Mouse (Mus musculus): Measurements from ENCODE around the gene D630003M21Rik.

D630003M21Rik gene

DNA sequence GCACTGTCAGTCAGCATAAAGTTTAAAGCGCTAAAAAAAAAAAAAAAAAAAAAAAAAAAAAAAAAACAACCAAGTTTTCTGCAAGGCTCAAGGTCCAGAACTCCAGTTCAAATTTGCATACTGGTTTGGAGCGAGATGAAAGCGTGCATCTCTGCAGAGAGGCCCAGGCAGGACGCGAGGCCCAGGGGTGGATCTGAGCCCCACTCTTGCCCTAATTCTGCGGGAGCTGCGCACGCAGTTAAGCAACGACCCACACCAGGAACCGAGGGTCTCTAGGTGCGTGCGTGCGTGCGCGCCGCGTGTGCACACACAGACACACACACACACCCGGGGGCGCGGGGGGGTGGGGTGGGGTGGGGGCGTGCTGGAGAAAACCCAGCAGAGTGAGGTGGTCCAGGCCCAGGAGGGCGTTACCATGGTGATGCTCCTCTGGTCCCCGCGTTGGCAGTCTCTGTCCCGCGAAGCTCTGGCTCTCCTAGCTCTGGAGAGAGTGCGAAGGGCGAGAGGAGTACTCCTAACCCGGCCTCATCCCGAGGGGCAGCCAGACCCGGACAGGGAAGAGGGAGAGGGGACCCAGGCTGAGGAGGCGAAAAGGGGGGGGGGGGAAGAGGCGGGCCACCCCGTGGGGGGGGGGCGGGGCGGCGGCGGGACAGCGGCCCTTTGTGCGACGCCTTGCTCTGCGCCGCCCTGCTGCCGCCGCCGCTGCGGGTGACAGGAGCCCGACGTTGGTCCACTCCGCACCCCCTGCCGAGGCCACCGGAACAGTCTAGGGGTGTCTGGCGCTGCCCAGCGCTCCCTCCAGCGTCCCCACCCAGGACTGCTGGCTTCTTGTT, at the start of gene D630003M21Rik:
D630003M21Rik (minus strand) TSS at position 553 of the 833 bp plus-strand sequence.
- peak; percentile 36 for DNase-seq (ENCODE audit: inconsistent ontology term)

DNA sequence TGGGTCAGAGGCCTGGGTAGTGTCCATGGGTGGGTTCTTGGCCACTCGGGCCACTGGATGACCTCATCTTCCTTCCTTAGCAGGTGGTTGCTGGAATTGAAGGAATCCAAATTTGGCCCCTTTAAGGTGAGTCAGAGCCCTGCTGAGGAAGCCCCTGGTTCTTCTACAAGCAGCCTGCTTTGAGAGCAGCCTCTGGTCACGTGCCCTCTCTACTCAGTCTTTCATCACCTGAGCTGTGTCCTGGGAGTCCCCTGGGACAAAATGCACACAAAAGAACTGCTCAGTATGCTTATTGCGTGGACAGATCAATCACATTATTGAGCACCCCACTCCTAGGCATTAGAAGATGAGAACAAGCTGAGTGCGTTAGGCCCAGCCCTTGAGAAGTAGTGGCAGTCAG, 47.9 kb upstream of the D630003M21Rik start:
- no peak for DNase-seq (ENCODE audit: inconsistent ontology term)

DNA sequence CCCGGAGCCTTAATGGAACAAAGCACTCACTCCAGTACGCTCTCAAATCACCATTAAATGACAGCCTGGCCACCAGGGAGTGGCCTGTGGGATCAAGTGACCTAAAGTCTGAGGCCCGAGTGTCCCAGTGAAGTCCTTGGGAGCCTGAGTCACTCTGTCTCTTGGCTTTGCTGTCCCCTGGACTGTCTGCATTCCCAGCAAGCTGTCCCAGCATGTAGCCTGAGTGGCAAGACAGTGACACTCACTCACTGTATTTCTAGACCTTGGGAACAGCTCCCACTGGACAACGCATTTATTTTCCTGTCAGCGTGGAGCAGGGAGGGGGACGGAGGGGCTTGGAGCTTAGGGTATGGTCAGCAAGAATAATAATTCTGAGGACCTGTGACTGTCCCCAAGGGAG, 47.4 kb upstream of the D630003M21Rik start:
- DNase-seq (ENCODE audit: inconsistent ontology term), result no peak

DNA sequence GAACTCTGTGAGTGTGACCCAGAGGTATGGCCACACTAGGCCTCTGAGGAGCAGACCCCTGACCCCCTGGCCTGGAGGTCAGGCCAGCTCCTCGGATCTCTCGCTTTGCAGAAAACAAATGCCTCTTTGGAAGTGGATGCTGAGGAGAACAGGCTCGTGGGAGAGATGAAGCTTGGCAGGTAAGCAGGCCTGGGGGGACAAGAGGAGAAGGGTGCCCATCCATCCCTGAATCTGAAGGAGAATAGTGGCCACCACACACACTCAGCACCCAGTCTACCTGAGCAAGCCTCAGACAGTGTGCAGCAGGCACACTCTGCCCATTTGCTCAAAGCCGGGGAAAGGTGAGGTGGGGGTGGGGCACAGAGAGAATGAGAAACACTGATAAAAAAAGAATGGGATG, 46.8 kb upstream of the D630003M21Rik start:
- no peak for DNase-seq (ENCODE audit: inconsistent ontology term)

DNA sequence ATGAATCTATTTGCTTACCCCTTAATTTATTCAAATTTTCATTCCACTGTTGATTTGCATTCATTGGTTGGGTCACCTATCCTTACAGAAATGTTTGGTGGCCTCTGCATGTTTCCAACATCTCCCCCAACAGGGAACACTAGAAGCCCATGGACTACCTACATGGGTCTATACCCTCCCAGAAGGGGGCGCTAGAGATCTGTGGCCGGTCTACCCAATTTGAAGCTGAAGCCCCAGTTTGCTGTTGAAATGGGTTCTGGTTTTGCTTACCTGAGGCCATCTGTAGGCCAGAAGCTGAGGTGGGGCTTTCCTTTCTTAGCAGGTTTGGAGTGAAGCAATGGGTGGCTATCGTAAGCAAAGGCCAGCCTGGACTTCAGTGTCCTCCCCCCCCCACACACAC, 46.3 kb upstream of the D630003M21Rik start:
- no peak for DNase-seq (ENCODE audit: inconsistent ontology term)

DNA sequence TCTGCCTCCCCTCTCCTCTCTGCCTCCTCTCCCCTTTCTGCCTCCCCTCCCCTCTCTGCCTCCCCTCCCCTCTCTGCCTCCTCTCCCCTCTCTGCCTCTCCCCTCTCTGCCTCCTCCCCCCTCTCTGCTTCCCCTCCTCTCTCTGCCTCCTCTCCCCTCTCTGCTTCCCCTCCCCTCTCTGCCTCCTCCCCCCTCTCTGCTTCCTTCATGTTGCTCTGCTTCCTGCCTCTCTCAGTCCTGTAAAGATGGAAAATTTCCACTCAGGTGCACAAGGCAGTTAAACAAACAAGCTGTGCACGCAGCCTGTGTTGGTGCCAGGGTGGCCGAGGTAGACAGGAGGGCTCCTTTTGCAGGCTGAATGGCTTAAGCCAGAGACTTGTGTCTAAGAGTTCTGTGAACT, 44.6 kb upstream of the D630003M21Rik start:
- no peak for DNase-seq (ENCODE audit: inconsistent ontology term)

DNA sequence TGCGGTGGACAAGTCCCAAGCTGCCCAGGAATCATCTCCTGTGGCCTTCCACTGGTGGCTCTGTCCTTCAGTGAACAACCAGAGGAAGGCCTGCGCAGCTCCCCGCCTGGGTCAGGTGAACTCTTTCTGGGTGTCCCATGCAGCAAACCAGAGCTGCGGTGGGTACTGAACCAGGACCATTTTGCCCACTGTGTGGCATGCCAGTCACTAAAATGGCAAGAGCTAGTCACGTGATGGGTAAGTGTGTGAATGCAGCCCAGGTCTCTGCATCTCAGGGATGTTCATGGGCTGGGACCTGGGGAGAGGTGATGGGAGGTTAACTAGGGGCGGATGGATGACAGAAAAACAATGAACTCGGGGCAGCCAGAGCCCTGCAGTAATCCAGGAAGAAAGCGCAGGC, 41.0 kb upstream of the D630003M21Rik start:
- DNase-seq (ENCODE audit: inconsistent ontology term), result no peak

DNA sequence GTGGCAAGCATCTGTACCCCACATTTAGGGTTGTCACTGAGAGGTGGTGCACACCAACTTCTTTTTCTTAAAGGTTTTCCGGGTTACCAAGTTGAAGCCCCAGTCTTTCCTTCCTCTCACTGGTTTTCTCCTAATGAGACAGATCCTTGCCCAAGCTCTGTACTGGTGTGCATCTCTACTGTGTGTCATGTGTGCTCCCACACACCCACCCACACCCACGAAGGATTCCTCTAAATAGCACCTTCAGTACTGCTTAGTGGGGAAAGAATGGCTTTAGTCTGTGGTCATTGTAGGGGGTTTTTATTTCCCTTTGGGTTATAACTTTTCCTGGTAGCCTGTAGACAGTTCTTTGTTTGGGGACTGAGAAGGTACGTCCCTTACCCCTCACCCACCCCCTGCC, 35.9 kb upstream of the D630003M21Rik start:
- DNase-seq (ENCODE audit: inconsistent ontology term), result no peak

DNA sequence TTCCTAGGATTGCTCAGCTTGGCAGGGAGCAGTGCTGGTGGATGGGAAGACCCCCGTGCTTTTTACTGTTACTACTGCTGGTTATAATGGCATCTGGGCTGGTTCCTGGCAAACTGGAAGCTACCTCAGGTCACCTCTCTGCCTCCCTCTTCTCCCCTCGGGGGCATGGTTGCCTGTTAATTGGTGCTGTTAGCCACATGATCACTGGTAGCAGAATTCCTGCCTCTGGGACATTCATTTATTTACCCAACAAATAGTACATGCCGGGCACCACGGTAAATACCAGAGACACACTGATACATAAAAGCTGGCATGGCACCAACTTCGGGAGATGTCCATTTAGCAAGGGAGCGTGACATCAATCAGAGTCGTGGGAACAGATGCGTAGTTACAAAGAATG, 30.5 kb upstream of the D630003M21Rik start:
- no peak for DNase-seq (ENCODE audit: inconsistent ontology term)

DNA sequence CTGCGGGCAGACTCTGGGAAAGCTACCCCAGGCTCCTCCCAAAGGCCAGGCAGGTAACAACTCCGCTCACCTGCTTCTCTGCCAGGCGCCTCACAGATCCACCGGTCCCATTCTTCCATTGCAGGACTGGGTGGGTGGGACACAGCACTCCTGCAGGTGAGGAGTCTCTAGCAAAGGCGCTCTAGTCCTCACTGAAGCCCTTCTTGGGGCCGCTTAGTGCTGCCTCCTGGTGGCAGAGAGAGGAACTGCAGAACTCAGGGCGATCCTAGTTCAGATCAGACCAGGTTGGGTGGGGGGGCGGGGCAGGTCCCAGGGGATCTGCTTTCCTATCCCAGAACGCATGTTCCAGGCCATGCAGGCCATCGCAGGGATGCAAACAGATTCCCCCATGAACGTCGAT, 29.8 kb upstream of the D630003M21Rik start:
- DNase-seq (ENCODE audit: inconsistent ontology term), result peak; percentile 27

DNA sequence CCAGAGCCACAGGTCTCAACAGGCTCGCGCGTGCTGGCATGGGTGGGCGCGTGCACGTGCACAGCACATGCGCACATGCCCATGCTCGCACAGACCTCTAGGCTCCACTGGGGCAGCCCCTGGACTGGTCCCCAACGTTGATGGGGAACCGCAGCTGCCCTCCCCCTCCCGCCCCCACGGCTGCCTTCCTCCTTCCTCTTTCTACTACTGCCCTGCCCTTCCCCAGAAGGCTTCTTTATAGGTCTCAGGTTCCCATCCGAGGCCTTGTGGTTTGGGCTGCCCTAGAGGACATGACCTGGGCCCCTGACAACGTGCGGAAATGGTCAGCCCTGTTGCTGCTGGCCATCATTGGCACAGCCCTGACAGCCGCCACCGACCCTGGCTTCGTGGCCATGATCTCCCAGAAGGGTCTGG, 29.0 kb upstream of the D630003M21Rik start, which contains the start of gene Bpi:
Bpi (plus strand) TSS at position 90 of the 414 bp plus-strand sequence.
- DNase-seq (ENCODE audit: inconsistent ontology term), result no peak

DNA sequence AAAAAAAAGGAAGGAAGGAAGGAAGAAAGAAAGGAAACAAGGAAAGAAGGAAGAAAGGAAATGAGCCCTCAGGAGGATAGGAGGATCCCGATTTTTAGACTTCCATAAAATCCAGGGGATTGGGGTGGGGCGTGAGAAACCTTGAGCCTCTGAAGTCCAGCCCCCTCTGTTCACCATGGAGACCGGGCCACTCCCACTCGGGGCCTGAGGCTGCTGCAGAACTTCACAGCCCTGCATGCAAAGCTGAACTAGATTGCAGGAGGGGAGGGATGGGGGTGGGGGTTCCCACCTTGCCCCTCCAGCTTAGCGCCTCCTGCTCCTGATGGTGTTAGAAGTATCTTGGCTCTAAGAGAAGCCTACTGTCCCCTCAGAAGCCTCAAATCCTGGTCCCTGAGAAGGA, 27.9 kb upstream of the D630003M21Rik start:
- no peak for DNase-seq (ENCODE audit: inconsistent ontology term)

DNA sequence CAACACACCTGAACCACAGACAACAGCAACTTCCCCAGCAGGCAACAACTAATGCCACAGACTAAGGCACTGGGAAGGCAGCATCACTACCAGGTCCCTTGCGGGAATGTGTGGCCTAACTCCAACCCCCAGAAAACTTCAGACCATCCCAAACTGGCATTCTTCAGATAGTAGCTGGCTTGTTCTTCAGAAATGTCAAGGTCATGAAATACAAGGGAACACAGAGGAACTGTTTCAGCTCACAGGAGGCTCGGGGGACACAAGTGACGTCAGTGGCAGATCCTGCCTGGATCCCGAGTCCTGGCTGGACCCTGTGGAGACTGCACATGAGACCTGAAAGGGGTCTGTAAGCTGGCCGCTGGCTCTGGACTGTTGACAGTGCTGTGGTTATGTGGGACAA, 24.8 kb upstream of the D630003M21Rik start:
- DNase-seq (ENCODE audit: inconsistent ontology term), result peak; percentile 25

DNA sequence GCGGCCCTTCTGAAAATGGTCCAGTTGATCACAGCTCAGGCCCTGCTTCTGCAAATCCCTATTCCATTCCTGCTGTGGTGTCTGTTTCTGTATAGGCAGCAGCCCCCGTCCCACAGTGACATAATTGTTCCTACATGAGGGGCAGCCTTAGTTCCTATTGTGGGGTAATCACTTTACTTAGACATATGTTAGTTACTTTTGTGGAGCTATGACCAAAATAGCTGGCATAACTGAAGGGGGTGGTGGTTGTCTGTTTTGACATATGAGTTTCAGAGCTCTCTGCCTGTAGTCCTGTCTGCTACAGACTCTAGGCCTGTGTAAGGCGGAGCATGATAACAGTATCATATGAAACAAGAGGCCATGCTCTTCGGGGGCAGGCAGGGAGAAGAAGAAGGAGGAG, 21.5 kb upstream of the D630003M21Rik start:
- DNase-seq (ENCODE audit: inconsistent ontology term), result no peak

DNA sequence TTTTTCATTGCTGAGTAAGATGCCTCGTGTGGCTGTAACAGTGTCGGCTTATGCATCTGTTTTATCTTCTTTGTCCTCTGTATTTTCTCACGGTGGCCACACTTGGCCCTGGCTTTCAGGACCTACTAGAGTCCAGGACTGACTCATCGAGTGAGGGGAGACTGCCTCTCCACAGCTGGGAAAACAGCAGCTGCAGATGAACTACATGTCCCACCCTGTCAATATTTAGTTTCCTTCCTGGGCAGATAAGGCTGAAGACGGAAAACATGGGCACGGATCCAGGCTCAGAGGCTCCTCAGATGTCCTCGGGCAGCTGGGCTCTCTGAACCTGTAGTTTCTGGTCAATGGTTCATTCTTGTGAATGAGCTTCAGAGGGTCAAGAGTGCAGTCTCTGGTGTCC, 19.3 kb upstream of the D630003M21Rik start:
- no peak for DNase-seq (ENCODE audit: inconsistent ontology term)

DNA sequence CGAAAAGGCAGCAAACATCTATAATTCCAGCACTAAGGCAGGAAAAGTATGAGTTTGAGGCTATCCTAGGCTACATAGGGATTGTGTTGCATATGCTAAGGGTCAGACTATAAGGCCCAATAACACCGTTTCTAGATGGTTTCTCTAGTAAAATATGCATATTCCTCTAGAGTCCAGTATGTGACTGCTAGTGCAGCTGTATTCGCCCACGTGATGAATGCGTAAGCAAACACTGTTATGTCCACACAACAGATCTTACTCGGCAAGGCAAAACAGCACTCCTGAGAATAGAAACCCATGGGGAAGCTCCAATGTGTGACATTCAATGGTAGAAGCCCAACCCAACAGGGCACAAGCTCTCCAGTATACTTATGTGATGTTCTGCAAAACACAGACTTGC, 18.8 kb upstream of the D630003M21Rik start:
- DNase-seq (ENCODE audit: inconsistent ontology term), result no peak

DNA sequence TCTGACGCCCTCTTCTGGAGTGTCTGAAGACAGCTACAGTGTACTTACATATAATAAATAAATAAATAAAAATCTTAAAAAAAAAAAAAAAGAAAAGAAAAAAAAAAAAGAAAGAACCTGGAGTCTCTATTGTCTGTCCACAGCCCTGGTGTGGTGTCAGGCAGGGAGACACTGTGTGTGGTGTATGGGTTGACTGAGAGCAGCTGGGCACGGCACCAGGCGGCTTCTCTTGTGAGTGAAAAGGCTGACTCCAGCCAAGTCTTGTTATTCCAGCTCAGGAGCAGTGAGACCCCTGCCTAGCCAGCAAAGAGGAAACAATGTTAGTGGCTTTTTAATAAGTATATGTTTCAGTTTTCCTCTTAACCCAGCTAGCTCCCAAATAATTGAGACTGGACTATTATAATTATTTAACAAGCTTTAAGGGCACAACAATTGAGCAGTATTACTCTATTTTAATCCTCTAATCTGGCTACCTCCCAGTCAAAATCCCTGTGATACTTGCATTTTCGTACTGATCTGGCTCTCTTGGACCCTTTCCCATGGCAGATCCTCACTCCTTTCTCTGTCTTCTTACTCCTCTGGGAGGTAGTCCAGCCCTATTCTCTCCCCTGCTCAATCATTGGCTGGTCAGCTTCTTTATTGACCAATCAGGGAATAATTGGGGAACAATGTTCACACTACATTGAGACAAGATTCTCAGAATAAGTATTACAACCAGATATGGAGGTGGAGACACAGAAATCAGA, 16.2 kb upstream of the D630003M21Rik start:
- DNase-seq (ENCODE audit: inconsistent ontology term), result no peak

DNA sequence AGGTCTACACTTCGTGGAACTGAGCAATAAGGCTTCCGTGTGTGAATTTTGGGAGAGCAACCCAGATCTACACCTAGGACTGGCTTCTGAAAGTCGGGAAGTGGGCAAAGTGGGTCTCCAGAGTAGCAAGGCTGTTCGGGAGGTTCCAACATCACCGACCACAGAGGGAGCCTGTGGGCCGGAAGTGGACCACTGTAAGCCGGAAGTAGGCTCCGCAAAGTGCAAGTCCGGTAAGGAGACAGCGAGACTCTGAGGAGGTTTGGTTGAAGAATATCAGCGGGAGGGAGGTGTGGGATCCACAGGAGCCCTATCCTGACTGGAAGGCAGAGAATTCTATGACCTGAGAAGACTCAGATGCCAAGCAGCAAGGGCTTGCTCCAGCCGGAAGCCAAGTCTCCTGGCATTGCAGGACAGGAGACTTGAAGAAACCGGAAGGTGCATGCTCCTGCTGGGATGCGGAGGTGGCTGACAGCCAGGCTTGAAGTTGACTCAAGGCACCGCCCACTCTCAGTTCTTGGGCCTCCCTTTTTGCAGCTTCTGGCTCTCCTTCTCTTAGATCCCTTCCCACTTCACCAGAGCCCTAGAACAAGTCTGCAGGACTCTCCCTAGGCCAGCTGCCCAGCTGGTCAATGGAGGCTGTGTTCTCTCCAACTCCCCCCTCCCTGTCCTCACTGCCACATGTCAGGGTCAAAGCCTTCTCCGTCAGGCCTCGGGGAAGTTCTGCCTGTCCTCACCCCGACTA, 14.3 kb upstream of the D630003M21Rik start:
- no peak for DNase-seq (ENCODE audit: inconsistent ontology term)

DNA sequence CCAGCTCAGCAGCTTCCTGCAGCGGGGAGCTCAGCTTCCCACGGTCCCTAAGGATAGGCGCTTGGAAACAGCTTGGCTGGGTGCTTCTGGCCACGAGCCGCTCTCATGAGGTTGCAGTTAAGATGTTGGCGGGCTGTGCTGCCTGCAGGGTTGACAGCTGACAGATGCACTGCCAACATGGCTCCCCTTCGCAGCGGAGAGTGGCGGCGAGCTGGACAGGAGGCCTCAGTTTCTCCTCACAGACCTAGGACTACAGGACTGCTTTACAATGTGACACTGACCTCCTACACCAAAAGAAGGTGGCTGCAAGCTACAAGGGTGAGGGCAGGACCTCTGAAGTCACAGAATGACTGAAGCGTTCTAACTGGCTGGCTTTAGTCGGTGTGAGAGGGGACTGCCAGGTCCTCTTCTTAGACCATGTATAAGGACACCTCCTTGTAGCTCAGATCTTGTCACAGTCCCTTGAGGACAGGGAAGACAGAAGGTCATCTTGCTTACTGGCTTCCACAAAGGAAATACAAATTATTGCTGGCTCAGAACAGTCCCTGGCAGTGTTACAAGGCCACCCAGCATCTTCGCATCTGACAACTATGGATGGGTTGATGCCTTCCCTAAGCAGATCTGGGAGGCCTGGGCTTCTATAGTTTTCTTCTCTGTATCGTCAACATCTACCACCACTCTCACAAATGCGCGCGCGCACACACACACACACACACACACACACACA, 13.3 kb upstream of the D630003M21Rik start:
- no peak for DNase-seq (ENCODE audit: inconsistent ontology term)

DNA sequence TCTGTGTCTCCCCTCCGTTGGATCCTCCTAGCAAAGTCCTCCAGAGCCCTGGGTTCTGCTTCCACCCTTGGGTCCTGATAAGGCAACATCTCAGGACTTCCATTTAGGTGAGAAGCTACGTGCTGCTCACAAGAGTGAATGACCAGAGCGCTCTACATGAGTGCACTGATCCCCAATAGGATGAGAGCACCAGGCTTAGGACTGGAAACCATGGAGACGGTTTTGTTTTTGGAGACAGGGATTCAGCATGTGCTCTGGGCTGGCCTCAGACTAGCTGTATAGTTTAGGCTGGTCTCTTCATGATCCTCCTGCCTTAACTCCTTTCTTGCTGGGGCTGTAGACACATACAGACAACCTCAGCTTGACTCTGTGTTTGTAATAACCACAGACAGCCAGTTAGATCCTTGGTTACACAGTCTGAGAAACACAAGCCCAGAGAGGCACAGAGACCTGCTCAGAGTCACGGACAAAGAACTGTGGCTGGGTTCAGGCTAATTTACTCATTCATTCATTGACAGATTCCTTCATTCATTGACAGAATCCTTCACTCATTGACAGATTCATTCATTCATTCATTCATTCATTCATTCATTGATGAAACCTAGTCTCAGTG, 12.2 kb upstream of the D630003M21Rik start:
- DNase-seq (ENCODE audit: inconsistent ontology term), result no peak

DNA sequence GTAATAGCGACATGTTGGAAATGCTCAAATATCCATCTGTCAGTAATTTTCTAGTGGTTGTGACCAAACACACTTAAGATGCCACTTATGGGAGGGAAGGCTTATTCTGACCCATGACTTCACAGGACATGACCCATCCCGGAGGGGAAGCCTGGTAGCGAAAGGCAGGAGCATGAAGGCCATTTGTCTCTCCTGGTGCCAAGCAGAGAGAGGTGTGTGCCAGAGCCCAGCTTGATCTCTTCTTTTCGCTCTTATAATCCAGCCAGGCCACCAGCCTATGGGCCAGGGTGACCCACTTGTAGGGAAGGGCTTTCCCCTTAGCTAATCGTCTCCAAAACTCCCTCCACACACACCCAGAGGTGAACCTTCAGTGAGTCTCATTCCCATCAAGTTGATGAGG, 9.1 kb upstream of the D630003M21Rik start:
- no peak for DNase-seq (ENCODE audit: inconsistent ontology term)

All from Muller cell, postnatal 12 days (primary cell).